ENCODE assay signal across 8 mouse cellular contexts in the genomic region with DNA sequence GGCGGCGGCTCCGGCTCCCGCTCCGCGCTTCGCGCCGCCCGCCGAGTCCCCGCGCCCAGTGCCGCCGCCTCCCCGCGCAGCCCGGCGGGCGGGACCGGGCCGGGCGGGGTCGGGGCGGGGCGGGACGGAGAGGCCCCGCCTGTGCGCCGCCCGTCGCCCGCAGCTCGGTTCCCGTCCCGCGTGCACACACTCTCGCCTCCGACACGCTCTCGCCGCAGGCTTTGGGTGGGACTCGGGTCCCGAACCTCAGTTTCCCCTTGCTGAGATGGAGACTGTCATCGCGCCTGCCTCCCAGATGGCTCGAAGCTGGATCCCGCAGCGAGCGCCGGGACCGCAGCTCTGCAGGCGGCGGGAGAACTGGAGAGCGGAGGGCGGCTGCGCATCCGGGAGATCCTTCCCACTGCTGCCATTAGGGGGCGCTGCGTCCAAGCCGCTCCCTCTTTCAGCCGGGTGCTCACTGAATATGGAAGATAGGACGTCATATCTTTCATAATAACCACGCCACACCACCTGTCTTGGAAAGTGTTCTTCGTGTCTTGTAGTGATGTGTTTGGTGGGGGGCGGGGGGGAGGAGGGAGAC. TPM values are rescaled to one million over a fixed set of nuclear protein-coding genes. Genes with fewer than 3 reads are reported as not detected.
DNase-seq lines count a peak whose midpoint lies in the region; ATAC-seq lines count a peak whose summit lies in the region.

A gene (minus strand): TSS at position 359 of the 580 bp plus-strand sequence.

- intact Hi-C loops in left cerebral cortex, postnatal 25 days (cut with DNase I) = loop anchor here (2.0 kb wide), 1 partner anchor 93 kb away; no protein-coding TSS in a partner anchor

- no peaks in the 10 kb centered on the region for H3K9me3 ChIP-seq in intestine, embryonic 16.5 days (ENCODE audit: control insufficient read depth, low read length)

- H3K27me3 ChIP-seq in intestine, embryonic 16.5 days (replicated peaks; ENCODE audit: control insufficient read depth, insufficient read depth, low read length) = peaks cover 20% of the 10 kb centered on the region; the same call in 1 of the 2 replicates

- H3K4me1 ChIP-seq in intestine, embryonic 16.5 days (ENCODE audit: control insufficient read depth, insufficient read depth, low read length) = peaks cover 6% of the 10 kb centered on the region; the same call in 1 of the 2 replicates

- peak; percentile 76 for ATAC-seq in intestine, embryonic 16.5 days

- peak; percentile 92 for DNase-seq in adrenal gland, postnatal 10 days
- DNase-seq in embryo, embryonic 9.5 days (ENCODE audit: extremely low spot score) = peak; percentile 81
- peak; percentile 66 to 82 for DNase-seq in gastrocnemius, postnatal 4 days (ENCODE audit: low spot score in 2 of 2)
- DNase-seq in left cerebral cortex, postnatal 25 days (ENCODE audit: low spot score in 2 of 2) = peak; percentile 87 to 92
- DNase-seq in mesoderm, embryonic 11.5 days (ENCODE audit: low read depth, low spot score) = peak; percentile 80
- peak; percentile 79 to 82 for DNase-seq in right cerebral cortex, postnatal 36 days (ENCODE audit: low spot score in 2 of 2)
- DNase-seq in urinary bladder, postnatal 4 days (ENCODE audit: low spot score in 2 of 2) = peak; percentile 75 to 81

- peak within 1 kb of the TSS; percentile 70 for H3K4me3 ChIP-seq in intestine, embryonic 16.5 days (ENCODE audit: low read length)

- under 1% methylated on average over 59 of the region's 66 CpGs for WGBS in intestine, embryonic 16.5 days

- H3K36me3 ChIP-seq in intestine, embryonic 16.5 days (ENCODE audit: control insufficient read depth, insufficient read depth, low read length) = no peaks in the 10 kb centered on the region

- peak within 1 kb of the TSS; percentile 81 for H3K9ac ChIP-seq in intestine, embryonic 16.5 days (ENCODE audit: low read depth, low read length)

- peak within 1 kb of the TSS; percentile 90 for H3K4me2 ChIP-seq in intestine, embryonic 16.5 days (ENCODE audit: low read depth, low read length)

- peak within 1 kb of the TSS; percentile 81 for H3K27ac ChIP-seq in intestine, embryonic 16.5 days (ENCODE audit: low read length)

RNA-seq across cellular contexts. Expression of the gene that starts here (rescaled TPM):
- total RNA-seq in adrenal gland, postnatal 10 days (2021) = 1 to 10 TPM; 3.0 to 4.3 TPM
- total RNA-seq in gastrocnemius, postnatal 4 days (2021) = under 1 TPM; 0.80 to 0.81 TPM
- polyA plus RNA-seq in intestine, embryonic 16.5 days (2015; fragmentation: Nextera tagmentation; extraction: Ambion mirVana) = 99.8 and 112 TPM in 2 replicates
- total RNA-seq in left cerebral cortex, postnatal 25 days (2021) = 10 to 100 TPM; 26.2 to 29.7 TPM

Comparison
In these comparisons a context has a peak if more than half of its experiments do, and no peak if none do; other contexts are left out.
1. Peak in every context shown above with its lines: DNase-seq, ATAC-seq, H3K4me3 ChIP-seq and H3K27ac ChIP-seq.
2. RNA of the gene that starts here (total RNA-seq): 26.2 to 29.7 TPM in left cerebral cortex, postnatal 25 days; 3.0 to 4.3 TPM in adrenal gland, postnatal 10 days and 0.80 to 0.81 TPM in gastrocnemius, postnatal 4 days; every median in the first group is over 4 times any median in the second.
3. Peak in DNase-seq in gastrocnemius, postnatal 4 days; RNA of the gene not detected or under 1 TPM.